Mouse (Mus musculus): ENCODE results near the gene Gm12845.

DNA sequence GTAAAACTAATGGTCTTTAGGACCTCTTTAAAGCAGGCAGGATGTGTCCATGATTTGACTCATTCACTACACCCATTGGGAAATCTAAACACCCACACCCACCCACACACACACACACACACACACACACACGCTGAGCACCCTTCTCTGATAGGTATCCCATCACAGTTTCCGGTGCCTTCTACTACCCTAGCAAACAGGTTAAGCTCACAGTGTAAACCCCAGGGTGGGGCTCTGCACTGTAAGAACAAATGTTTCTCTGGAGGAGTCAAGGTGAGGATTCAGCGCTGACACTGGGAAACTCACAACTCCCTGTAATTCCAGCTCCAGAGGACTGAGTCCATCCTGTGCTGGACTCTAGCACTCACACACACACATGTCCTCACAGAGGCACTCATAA, 7.7 kb downstream of the Gm12845 start:
- no peak for TF ChIP-seq POU5F1 (IDR thresholded peaks at IDR 0.05; ENCODE audit: borderline replicate concordance, low read length)
- no peak for TF ChIP-seq CTCF (conservative IDR thresholded peaks at IDR 0.05; ENCODE audit: low read length)
- TF ChIP-seq NANOG (IDR thresholded peaks at IDR 0.05; ENCODE audit: borderline replicate concordance, low read length), result no peak

Measured in E14TG2a.4 (cell line).